Mouse (Mus musculus): ENCODE data around the gene Bcas3. TPM values are rescaled to one million over a fixed set of nuclear protein-coding genes. Genes with fewer than 3 reads are reported as not detected.

Gene Bcas3
- polyA plus RNA-seq, 2 experiments from 2014 or later, result 31.7 to 46.6 TPM

DNA sequence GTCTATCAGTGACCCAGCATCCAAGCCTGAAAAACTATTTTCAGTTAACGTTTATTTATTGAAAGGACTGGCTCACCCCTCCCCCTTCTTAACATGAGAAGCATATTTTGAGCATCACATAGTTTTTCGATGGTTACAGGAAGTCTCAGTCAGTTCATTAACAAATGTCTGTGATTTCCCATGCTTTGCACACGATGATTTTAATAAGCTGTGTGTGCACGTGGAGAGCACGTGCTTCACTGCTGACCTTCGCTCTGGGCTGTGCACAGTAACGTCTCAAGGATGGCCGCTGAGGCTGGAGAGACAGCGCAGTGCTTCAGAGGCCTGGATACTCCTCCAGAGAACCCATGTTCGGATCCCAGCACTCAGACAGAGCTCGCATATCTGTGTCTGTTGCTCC lies 454.4 kb downstream of the Bcas3 start:
- no peak for ATAC-seq

GRCm38 (mm10) chr11:85811229-85811628 lies 458.3 kb downstream of the Bcas3 start:
- no peak for ATAC-seq

GRCm38 (mm10) chr11:85811676-85812075 lies 458.7 kb downstream of the Bcas3 start:
- no peak for ATAC-seq

- no peak for ATAC-seq
These were observed 459.4 kb downstream of the Bcas3 start for GRCm38 (mm10) chr11:85812201-85812966.

GRCm38 (mm10) chr11:85814678-85815077 lies 461.7 kb downstream of the Bcas3 start:
- ATAC-seq, result no peak

- no peak for ATAC-seq
These were observed 463.5 kb downstream of the Bcas3 start for GRCm38 (mm10) chr11:85816471-85816870.

DNA sequence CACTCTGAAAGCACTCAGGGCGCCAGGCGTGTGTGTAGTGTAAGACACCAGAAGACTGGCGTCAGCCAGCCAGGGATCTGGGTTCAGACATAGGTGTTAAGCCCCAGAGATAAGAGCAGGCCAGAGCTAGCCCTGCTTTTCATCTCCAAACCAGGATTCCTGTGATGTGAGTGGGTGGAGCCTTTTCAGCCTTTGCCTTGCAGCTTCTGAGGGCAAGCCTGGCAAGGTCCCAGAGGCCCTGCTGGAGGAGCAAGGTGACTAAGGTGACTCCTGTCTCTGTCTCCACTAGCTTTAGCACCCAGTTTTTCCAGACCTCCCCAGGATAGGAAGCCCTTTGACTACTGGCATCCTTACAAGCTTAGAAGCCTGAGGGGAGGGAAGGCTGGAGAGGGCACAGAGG lies 465.4 kb downstream of the Bcas3 start:
- ATAC-seq, result no peak

- no peak for ATAC-seq
These were observed 468.0 kb downstream of the Bcas3 start for GRCm38 (mm10) chr11:85820959-85821358.

DNA sequence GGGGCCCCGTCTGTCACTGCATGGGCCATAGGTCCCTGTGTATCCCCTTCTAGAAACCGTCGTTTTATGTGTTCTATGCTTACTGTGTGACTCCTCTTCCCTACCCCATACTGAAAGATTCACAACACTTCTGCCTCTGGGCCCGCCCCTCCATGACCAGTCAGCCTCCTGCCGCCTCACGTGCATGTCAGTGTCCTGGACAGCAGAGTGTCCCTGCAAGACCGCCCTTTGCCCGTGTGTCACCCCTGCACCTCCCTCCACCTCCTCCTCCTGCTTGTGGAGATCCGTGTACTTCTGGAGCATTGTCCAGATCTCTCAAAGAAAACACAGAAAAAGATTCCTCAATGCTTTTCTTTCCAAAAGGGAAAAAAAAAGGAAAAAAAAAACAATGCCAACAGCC lies 468.7 kb downstream of the Bcas3 start:
- ATAC-seq, result no peak

DNA sequence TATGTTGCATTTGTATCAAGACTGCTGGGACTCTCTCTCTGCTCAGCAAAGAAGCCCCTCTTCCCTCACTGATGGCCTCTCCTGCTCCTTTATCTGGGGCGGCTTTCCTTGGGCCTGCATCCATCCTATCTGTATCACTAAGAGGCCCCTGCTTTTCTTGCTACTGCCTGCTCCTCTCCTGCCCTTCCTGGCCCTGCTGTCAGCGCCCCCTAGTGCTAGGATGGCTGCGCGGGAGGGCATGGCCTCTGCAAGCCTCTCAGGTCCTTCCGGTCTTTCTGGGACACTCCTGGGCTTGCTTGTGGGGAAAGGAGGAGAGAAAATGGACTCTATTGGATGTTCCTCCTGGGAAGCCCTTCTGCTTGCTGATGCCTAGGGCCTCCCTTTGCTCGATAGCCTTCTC lies 470.2 kb downstream of the Bcas3 start:
- no peak for ATAC-seq

- ATAC-seq, result no peak
These were observed 470.8 kb downstream of the Bcas3 start for GRCm38 (mm10) chr11:85823794-85824193.

GRCm38 (mm10) chr11:85825031-85825430 lies 472.1 kb downstream of the Bcas3 start:
- ATAC-seq, result no peak

- no peak for ATAC-seq
These were observed 472.9 kb downstream of the Bcas3 start for GRCm38 (mm10) chr11:85825823-85826222.

GRCm38 (mm10) chr11:85827342-85827741 lies 474.4 kb downstream of the Bcas3 start:
- ATAC-seq, result no peak

GRCm38 (mm10) chr11:85828691-85829519 lies 475.9 kb downstream of the Bcas3 start:
- ATAC-seq, result no peak

GRCm38 (mm10) chr11:85829520-85830440 lies 476.8 kb downstream of the Bcas3 start:
- no peak for ATAC-seq

- ATAC-seq, result no peak
These were observed 478.0 kb downstream of the Bcas3 start for GRCm38 (mm10) chr11:85830901-85831341.

- no peak for ATAC-seq
These were observed 478.8 kb downstream of the Bcas3 start for GRCm38 (mm10) chr11:85831656-85832230.

DNA sequence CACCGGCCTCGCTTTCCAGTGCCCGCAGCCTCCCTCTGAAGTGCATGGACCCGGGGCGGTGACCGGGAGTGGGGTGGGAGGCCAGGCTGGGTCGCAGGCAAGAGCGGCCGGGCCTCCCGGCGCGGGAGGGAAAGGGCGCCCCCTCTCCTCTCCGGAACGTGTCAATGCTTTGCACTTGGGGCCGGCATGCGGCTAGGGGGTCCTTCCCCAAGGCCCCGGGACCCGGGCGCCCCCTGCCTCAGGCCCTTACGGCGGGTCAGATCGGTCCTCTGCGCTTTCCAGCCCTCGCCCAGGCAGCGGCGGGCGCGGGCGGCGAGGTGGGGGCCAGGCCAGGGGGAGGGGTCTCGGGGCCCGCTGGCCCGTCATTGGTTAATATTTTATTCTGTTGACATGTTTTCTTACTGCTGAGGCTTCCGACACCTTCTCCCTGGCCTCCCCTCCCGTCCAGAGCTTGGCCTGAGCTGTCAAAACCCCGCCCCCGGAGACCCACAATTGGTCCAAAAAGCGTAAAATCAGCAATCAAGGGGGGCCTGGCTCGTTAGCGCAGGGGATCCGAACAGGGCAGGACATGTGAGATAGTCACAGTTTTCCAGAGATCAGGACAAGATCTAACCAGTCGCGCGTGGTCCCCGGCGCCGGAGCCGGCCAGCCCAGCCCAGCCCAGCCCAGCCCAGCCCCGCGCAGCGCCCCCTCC lies 479.4 kb downstream of the Bcas3 start, which contains the start of gene Tbx2:
Gene Tbx2 (plus strand): TSS at position 321 of the 694 bp plus-strand sequence.
- no peak for ATAC-seq

- no peak for ATAC-seq
These were observed 480.1 kb downstream of the Bcas3 start for GRCm38 (mm10) chr11:85833081-85833521.

DNA sequence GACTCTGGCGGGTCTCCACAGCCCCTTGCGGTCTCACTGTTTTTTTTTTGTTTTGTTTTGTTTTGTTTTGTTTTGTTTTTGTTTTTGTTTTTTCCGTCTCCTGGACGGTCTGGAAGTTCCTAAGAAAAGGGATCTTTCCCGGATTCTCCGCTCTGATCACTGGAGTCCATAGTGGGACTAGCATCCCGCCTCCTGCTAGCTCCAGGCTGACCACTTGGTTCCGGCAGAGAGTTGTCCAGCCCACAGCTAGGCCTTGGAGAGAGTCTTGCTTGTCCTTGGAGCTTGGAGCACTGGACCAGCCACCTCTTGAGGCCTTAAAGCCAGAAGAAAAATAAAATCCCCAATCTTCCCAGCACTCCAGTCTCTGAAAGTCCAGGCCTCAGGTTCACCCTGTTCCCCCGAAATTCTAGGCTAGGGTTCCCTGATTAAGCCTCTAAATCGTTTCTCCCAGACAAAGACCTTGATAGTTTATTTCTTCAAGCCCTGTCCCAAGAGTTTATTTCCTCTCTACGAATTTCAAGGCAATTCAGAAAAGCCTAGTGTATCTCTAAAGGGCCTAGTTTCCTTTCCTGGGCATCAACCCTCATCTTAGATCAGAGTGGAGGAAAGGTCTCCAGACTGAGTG lies 480.9 kb downstream of the Bcas3 start:
- no peak for ATAC-seq
